ENCODE assay signal across 29 mouse cellular contexts in the genomic region with DNA sequence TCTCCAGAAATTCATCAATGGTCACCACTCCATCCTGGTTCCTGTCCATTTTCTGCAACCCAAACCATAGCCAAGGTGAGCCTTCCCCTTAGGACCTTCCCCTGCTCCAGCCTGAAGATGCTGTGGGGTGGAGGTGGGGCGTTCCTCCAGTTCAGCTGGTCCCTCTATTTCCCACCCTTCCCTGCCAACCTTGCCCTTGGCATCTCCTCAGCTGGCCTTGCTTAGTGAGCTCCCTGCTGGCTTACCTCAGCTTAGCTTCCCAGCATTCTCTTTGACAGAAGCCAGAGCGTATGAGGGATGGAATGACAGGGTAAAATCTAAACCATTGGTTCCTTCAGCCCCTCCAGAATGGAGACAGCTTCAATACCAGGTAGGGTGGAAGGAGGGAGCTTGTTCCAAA. TPM values are rescaled to one million over a fixed set of nuclear protein-coding genes. Genes with fewer than 3 reads are reported as not detected.
DNase-seq lines count a peak whose midpoint lies in the region; ATAC-seq and TF ChIP-seq lines count a peak whose summit lies in the region.
"Had no signal": no experiment of that assay in that cellular context is flagged by ENCODE, and none has a peak within 500 bp of the region (broad histone marks: within the 10 kb centered on the region; RNA-seq: fewer than 3 reads in every experiment).

No protein-coding gene starts in this region.

- peaks cover 20% of the 10 kb centered on the region for H3K4me1 ChIP-seq in cerebellum, adult 2 months (ENCODE audit: control insufficient read depth, insufficient read depth, low read length)
- H3K4me1 ChIP-seq: embryonic facial prominence, embryonic 12.5 days; embryonic facial prominence, embryonic 15.5 days; intestine, embryonic 15.5 days had no signal

- TF ChIP-seq POLR2A in cerebellum, adult 2 months (IDR thresholded peaks at IDR 0.05; ENCODE audit: borderline replicate concordance, insufficient read depth, low read length) = no peak

- no peaks in the 10 kb centered on the region for H3K27me3 ChIP-seq in cerebellum, adult 2 months (ENCODE audit: control insufficient read depth, insufficient read depth, low read length)
- H3K27me3 ChIP-seq: embryonic facial prominence, embryonic 12.5 days; intestine, embryonic 15.5 days had no signal

- WGBS in cerebellum, adult 2 months = 17% methylated on average over 2 of the region's 2 CpGs

- H3K4me3 ChIP-seq in cerebellum, adult 2 months (replicated peaks; ENCODE audit: insufficient read depth, low read depth, low read length) = no peak overlapping the region
- H3K4me3 ChIP-seq: embryonic facial prominence, embryonic 12.5 days; embryonic facial prominence, embryonic 15.5 days; gastrocnemius, adult 2 months; heart, embryonic 15.5 days; hindbrain, embryonic 10.5 days; hindbrain, embryonic 13.5 days; intestine, embryonic 15.5 days had no signal

- no peak for ATAC-seq in megakaryocyte progenitor cell, adult 5-6 weeks (replicated peaks; ENCODE audit: poor library complexity)
- ATAC-seq: activated CD4-positive, CD25-positive, alpha-beta regulatory T cell, adult 4 months; CD4-positive, CD25-positive, alpha-beta regulatory T cell, adult 4 months; forebrain, embryonic 14.5 days; forebrain, postnatal 0 days; hindbrain, embryonic 16.5 days; intestine, embryonic 15.5 days had no signal

- no peak overlapping the region for H3K27ac ChIP-seq in cerebellum, adult 2 months (ENCODE audit: insufficient read depth, low read length)
- H3K27ac ChIP-seq: embryonic facial prominence, embryonic 12.5 days; embryonic facial prominence, embryonic 15.5 days; gastrocnemius, adult 2 months; heart, embryonic 15.5 days; hindbrain, embryonic 10.5 days; hindbrain, embryonic 13.5 days; intestine, embryonic 15.5 days had no signal

- TF ChIP-seq CTCF in cerebellum, adult 2 months (IDR thresholded peaks at IDR 0.05; ENCODE audit: borderline replicate concordance, insufficient read depth, low read depth, low read length) = no peak

- DNase-seq in cerebellum, adult 2 months = peak; percentile 49 to 65
- DNase-seq in cerebellum, postnatal 4 days (ENCODE audit: low spot score in 2 of 2) = no peak
- DNase-seq in brain, adult 2 months (ENCODE audit: low read depth, low spot score) = peak; percentile 79
- peak; percentile 62 to 63 for DNase-seq in cerebellum, postnatal 14 days
- no peak for DNase-seq in MN1 (ENCODE audit: low spot score)
- DNase-seq: adrenal gland, adult 8-10 months; adrenal gland, postnatal 25 days; forebrain, postnatal 0 days; gastrocnemius, adult 2 months; gastrocnemius, postnatal 14 days; heart, adult 11 months; heart, postnatal 10 days; heart, postnatal 36 days; kidney, adult 11 months; kidney, adult 8-10 months had no signal

RNA-seq across cellular contexts. Expression of gene Fahd2a, which starts 15.0 kb away (rescaled TPM):
- polyA plus RNA-seq in cerebellum, adult 2 months (2012; rRNA removed) = 42.9 and 45.7 TPM in 2 replicates
- total RNA-seq in megakaryocyte progenitor cell, adult 5-6 weeks (2015) = 23.5 and 23.7 TPM in 2 replicates
- total RNA-seq in megakaryocyte progenitor cell, adult 5-6 weeks (2017) = 5.7 and 6.9 TPM in 2 replicates

RNA-seq across cellular contexts. Expression of gene Gpat2, which starts 34.3 kb away (rescaled TPM):
- polyA plus RNA-seq in cerebellum, adult 2 months (2012; rRNA removed) = 0.36 and 0.38 TPM in 2 replicates
- not detected in 2 replicates for total RNA-seq in megakaryocyte progenitor cell, adult 5-6 weeks (2015)
- 0.12 TPM in 1 of 2 replicates, not detected in the other for total RNA-seq in megakaryocyte progenitor cell, adult 5-6 weeks (2017)
- total RNA-seq: common myeloid progenitor, adult 5-6 weeks; forebrain, postnatal 0 days; gastrocnemius, adult 2 months; gastrocnemius, postnatal 14 days; heart, adult 8-10 months; heart, postnatal 10 days; heart, postnatal 36 days; MEL had no signal
- polyA plus RNA-seq: forebrain, embryonic 14.5 days had no signal

Comparison
In these comparisons a context has a peak if more than half of its experiments do, and no peak if none do; other contexts are left out.
1. DNase-seq: peak in cerebellum, adult 2 months (2 of 2), brain, adult 2 months (single experiment) and cerebellum, postnatal 14 days (2 of 2); none in cerebellum, postnatal 4 days (0 of 2) and MN1 (single experiment).